Mouse (Mus musculus): ENCODE results near the gene Snapc2.

Snapc2 gene

GRCm38 (mm10) chr8:4275275-4276110 lies 22.6 kb downstream of the Snapc2 start, which contains the start of gene Timm44:
Timm44 (minus strand) TSS chr8:4275913.
- peak; percentile 97 for DNase-seq

GRCm38 (mm10) chr8:4276111-4276465 lies 23.2 kb downstream of the Snapc2 start:
- no peak for DNase-seq

DNA sequence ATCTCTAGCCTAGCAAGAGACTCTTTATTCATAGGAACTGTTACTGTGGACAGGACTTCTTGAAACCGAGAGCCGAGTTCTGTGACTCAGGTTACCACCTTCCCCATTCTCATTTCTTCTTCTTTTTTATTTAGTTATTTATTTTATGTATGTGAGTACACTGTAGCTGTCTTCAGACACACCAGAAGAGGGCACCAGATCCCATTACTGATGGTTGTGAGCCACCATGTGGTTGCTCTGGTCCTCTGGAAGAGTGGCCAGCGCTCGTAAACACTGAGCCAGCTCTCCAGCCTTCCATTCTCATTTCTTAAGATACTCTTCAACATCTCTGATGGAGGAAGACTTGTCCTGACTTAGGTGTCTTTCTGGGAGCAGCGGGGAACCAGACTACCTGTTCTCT lies 39.9 kb downstream of the Snapc2 start:
- no peak for DNase-seq

DNA sequence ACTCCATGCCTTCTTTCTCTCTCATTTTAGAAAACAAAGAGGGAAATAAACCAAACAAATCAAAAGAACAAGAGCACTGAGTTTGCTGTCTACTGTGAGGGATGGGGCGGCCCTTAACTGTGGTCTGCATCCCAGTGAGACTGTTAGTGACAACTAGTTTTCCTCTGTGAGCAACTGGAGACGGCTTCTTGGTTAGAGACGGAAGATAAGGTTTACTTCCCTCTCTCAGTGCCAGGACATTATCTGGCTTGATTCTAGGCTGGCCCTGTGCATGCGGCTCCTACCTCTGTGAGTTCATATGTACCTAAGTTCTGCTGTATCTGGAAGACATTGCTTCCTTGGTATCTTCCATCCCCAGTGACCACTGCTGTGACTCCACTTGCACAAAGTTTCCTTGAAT lies 44.9 kb downstream of the Snapc2 start:
- DNase-seq: no peak

GRCm38 (mm10) chr8:4304124-4304547 lies 51.3 kb downstream of the Snapc2 start:
- no peak for DNase-seq
